Mouse (Mus musculus) brain, embryonic 18.5 days (tissue): ENCODE measurements around the gene Gin1.
"Not testable (repeated sequence)": the region's sequence is repeated elsewhere in the genome, so short reads cannot be mapped to it uniquely, and the experiment has no call there.

Source experiments
- DNase-seq: peaks from one replicate; pipeline ENCODE4 v3.0.0-alpha.2; 2012; ENCODE audit warnings: low read depth, low spot score

Gin1 gene

GRCm38 (mm10) chr1:97769904-97770753, at the start of gene Gin1, which contains the start of gene Ppip5k2:
TSS of gene Gin1 (plus strand) at chr1:97770172.
TSS of gene Ppip5k2 (minus strand) at chr1:97770411.
- peak; percentile 91 for DNase-seq

DNA sequence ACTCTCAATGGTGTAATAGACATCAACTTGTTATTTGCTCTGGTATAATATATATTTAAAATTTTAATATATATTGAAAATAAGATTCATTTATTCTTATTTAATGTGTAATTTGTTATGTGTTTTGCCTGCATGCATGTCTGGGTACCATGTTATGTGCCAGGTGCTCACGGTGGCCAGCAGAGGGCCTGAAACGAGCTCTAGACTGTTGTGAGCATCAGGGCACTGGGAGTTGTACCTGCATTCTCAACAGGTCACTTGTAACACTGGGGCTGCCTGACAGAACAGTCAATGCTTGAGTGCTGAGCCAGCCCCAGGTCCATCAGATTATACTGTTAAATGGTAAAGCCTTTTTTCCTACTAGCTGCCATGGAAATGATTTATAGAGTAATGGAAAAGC, 43.2 kb upstream of the Gin1 start:
- DNase-seq = no peak

GRCm38 (mm10) chr1:97729339-97729738, 40.6 kb upstream of the Gin1 start:
- no peak for DNase-seq

DNA sequence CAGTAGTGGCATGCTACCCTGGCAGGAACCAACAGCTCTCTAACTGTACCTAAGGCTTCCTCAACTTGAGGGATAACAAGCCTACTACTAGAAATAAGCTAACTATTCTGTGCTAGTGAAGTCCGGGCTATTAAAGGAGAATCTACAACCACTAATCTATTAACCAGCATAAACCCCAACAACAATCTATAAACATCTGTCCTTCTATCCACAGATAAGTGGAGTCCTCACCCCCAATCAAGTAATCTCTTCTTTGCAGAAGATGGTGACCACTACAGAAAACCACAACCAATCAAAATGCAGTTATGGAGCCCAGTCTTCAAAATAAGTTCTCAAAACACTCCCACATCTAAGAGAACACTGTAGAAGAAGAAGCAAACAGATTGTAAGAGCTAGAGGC, 26.9 kb upstream of the Gin1 start:
- DNase-seq = no peak

DNA sequence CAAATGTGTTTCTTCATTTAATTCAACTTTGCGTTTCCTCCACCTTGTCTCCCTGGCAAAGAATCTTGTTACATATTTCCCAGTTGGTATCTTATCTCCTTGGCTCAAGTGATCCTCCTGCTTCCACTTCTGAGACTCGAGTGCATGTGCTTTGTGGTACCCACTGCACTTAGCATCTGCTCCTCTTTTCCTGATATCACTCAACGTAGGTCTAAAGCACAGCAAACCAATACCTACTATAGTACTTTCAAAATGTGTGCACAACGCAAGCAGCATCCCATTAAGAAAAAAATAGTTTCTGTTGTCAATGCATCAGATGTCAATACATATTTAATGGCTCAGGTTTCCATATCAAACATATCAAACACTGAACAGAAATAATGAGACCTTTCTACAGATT, 24.3 kb upstream of the Gin1 start:
- no peak for DNase-seq

DNA sequence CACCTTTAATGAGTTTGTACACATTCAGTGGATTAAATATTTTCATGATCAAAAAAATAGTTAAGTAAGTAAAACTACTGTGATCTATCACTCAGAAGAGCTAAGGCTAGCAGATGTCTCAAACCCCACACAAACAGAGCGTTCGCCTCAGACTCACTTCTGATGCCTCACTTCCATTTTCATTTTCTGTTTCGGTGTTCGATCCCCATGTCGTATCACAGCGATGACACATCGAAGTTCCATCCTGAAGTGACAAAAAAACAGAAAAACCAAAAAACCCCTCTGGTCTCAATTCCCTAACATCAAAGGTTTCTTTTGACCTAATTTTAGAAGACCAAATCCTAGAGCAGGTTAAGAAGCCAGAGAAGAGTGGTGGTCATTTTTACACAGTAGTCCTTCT, 23.7 kb upstream of the Gin1 start:
- DNase-seq = no peak

DNA sequence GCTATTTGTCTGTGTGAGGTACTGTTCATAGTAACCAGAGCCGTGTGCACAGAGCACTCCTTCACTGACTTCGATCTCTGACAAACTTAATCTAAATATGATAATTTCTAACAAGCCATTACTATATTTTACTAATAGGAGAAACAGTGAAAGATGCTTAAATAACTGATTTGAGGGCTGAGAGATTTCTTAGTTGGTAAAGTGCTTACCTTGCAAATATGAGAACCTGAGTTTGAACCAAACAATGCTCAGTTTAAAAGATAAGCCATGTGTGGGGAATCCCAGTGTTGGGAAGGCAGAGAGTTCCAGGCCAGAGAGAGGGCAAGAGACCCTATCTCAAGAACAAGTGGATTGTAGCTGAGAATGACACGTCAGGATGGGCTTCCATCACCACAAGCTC, 21.8 kb upstream of the Gin1 start:
- no peak for DNase-seq

DNA sequence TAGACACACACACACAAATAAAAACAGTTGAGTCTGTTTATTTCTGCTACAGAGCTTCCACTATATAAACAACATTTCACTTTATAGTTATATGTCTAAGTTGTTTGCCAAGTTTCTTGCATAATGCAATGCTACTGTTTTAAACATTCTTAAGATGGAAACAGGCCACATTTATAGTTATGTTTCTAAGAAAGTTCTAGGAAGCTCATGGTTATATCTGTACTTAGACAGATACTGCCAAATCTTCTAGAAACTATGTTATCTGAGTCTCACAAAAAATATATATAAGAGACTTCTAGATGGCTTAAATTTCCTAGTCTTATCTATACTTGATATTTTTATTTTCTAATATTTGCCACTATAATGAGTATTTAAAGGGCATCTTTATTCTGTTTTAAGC, 16.8 kb upstream of the Gin1 start:
- no peak for DNase-seq

DNA sequence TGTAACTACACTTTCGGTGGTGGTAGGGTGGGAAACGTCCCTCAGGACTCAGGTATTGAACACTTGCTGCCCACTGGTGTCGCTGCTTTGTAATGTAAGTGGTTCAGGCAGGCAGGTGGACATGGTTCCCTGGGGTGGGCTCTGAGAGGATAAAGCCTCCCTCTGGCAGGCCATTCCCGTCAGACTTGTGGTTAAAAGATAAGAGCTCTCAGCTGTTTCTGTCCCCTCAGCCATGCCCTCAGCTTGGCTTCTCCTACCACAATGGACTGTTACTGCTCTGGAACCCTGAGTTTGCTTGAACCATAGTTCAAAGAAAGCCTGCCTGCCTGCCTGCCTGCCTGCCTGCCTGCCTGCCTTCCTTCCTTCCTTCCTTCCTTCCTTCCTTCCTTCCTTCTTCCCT, 15.6 kb upstream of the Gin1 start:
- DNase-seq = no peak

DNA sequence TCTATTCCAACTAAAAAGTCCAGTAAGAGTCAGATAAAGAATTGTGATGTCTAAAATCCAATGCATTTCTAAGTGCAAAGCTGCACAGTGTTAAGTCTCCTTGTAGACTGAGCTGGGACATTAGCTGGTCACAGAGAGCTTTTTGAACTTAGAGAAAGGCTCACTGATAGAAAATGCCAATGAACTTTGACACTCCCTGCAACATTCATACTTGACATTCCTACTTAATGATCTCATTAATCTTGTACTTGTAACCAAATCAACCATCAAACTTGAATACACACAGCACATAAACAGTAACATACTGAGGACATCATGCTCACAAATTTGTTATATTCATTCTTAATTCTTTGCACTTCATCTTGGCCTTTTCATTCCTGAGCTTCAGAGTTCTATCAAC, 10.1 kb upstream of the Gin1 start:
- DNase-seq = no peak

- no peak for DNase-seq
These were observed 9.4 kb upstream of the Gin1 start for GRCm38 (mm10) chr1:97760598-97760997.

DNA sequence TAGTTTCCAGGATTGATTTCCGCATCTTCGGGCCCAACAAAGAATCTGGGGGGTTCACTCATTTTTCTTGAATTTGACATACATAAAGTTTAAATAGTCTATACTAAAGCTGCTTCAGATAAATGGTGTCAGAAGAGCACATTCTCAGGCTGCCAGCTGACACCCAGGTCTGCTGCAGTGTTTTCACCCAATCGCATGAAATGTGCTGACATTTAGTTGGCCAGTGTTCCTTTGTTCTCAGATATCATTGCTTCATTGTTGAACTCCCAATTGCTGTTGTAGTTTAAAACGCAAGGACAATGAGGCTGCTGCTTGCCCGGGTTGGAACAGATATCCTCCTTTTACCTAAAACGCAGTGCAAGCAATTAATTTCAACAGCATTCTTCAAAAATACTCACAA, 8.5 kb upstream of the Gin1 start:
- no peak for DNase-seq

GRCm38 (mm10) chr1:97765712-97766111, 4.3 kb upstream of the Gin1 start:
- DNase-seq = not testable (repeated sequence)

- DNase-seq = no peak
These were observed 1.9 kb upstream of the Gin1 start for GRCm38 (mm10) chr1:97768089-97768488.

GRCm38 (mm10) chr1:97768906-97769293, 1.1 kb upstream of the Gin1 start:
- no peak for DNase-seq

GRCm38 (mm10) chr1:97769294-97769903, 573 bp upstream of the Gin1 start:
- peak; percentile 4 for DNase-seq

DNA sequence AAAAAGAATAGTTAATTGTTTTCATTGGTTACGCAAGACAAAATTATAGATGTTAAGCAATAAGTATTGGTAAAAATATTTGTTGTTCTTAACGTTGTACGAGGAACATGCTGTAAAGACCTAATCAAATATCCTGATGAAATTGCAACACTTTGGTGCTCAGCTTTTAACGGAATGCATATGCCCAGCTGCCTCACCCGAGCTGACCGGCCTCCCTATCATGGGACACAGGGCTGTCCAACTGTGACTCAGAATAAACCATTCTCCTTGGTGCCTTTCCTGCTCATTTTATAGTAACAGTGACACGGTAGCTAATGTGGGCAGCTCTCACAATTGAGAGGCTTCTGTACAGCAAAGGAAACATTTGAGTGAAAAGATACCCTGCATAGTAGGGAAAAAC, 1.1 kb downstream of the Gin1 start:
- no peak for DNase-seq

- no peak for DNase-seq
These were observed 1.8 kb downstream of the Gin1 start for GRCm38 (mm10) chr1:97771727-97772126.

DNA sequence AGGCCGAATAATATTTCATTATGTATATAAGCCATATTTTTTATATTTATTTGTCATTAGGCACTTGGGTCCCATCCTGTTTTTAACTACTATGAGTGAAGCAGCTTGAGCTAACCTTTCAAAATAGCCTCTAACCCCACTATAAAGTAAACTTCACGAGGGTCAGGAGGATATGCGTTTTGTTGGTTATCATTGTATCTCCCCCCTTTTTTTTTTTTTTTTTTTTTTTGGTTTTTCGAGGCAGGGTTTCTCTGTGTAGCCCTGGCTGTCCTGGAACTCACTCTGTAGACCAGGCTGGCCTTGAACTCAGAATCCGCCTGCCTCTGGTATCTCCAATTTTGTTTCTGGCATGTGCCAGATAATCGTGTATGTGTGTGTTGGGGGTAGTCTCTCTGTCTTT, 3.4 kb downstream of the Gin1 start:
- no peak for DNase-seq

DNA sequence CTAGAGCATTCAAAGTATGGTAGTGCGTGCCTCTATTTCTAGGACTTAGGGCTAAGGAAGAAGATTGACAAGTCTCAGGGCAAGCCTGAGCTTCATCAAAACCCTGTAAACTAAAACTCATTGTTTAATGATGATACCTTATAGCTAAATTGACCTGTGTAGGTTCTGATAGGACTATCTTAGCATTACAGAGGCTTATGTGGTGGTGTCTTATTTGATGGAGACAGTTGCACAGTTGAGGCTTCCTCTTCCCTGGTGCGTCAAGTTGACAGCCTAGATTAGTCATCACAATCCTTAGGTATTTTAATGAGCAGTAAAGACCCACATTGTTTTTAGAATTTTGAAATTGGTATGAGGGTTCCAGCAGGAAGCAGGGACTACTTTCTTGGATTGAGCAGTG, 4.0 kb downstream of the Gin1 start:
- DNase-seq = no peak

GRCm38 (mm10) chr1:97781674-97782073, 11.7 kb downstream of the Gin1 start:
- no peak for DNase-seq

DNA sequence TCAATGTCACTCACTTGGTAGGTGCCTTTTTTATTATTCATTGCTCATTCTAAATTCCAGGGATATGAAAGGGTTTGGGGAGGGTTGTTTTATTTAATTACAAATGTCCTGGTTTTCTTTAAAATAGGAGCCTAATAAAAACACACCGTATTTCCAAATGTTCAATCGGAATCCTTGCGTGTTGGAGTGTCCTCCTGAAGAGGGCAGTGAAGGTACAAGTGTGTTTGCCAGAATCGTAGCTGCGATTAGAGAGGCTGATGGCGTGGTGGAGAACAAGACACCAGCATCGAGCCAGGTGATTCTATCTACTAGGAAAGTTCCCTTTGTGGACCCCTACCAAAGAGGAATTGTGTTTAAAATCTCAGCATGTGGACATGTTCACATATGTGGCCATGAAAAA, 15.0 kb downstream of the Gin1 start:
- DNase-seq = no peak

DNA sequence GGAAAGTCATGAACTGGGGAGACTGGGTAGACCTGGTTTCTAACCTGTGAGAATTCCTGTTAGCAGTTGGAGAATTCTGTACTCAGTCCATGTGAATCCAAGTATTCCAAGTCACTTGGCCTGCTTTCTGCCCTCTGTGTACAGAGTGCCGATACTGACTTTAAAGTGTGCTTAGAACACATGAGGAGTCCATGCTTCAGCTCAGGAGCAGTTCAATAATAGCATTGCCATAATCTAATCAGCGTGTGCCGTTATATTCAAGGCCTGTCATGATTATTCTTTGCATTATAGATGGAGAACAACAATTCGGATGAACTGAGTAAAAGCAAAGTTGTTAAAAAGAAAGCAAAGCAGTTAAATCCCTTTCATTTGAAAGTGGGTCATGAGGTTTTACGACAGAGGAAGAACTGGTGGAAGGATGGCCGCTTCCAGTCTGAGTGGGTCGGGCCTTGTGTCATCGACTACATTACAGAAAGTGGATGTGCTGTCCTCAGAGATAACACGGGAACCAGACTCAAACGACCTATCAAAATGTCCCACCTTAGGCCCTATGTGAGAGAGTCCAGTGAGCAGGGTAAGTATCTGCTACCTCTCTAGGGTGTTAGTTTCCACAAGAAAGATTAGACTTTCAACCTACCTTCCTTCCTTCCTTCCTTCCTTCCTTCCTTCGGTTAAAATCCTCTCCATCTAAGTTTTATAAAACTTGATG, 15.9 kb downstream of the Gin1 start:
- no peak for DNase-seq
